Mouse (Mus musculus) olfactory bulb, adult 2 months (tissue): Measurements from ENCODE around the gene Prg2.

Experiments
- CTCF ChIP-seq: fragments of 200-500 bp; IDR thresholded peaks from 2 replicates; pipeline ENCODE4 v1.5.1; 2012; ENCODE audit warnings: low read depth, mild to moderate bottlenecking, low read length, moderate library complexity; ENCODE audit not compliant: insufficient read depth
- POLR2A ChIP-seq: fragments of 200-500 bp; IDR thresholded peaks from 2 replicates; pipeline ENCODE4 v1.6.1; 2012; ENCODE audit warnings: mild to moderate bottlenecking, low read depth, low read length, moderate library complexity; ENCODE audit not compliant: insufficient read depth

- TF ChIP-seq POLR2A, result no peak
- TF ChIP-seq CTCF, result no peak
These were observed 19.4 kb downstream of the Prg2 start for GRCm38 (mm10) chr2:84999486-85000181.
